Mouse (Mus musculus): ENCODE measurements around the gene Slc25a22. TPM values are rescaled to one million over a fixed set of nuclear protein-coding genes. Genes with fewer than 3 reads are reported as not detected.

Slc25a22 gene
- polyA plus RNA-seq, 1 experiment from 2014 or later, result 29.1 TPM

DNA sequence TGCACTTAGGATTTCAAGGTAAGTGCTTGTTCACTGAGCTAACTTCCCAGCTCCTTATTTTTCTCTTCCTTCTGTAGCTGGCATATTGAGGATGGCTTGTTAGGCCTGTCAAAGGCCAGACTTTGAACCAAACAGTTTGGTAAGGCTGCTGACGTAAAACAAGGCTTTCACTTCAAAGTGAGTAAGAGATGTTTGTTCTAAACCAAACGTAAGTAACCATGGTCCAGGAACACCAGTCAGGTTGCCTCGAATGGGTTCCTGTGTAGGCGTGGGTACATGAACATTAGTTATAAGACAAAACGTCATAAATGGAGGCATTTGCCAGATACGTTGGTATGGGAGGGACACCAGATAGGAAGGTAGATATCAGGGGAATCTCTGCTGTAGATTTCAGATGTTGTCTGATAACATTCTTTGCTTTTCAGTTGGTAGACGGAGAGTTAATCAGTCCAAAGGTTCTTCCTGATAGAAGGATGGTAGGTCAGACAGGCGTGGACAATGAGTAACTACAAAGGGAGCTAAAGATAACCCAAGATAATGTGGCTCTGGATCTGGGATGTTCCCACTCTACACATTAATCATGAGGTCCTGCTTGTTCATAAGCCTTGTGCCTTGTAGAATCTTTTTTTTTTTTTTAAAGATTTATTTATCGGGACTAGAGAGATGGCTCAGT, 17.5 kb downstream of the Slc25a22 start:
- 83% methylated on average over 9 of the region's 9 CpGs for WGBS
- Histone ChIP-seq H3K9me3 (ENCODE audit: control insufficient read depth, low read length) (no peaks in the 10 kb centered on the region), H3K9ac (ENCODE audit: low read depth, low read length) (no peak overlapping the region), H3K36me3 (ENCODE audit: control insufficient read depth, insufficient read depth, low read length) (no peaks in the 10 kb centered on the region), H3K4me3 (ENCODE audit: low read depth, low read length) (no peak overlapping the region), H3K4me1 (ENCODE audit: control insufficient read depth, insufficient read depth, low read length) (no peaks in the 10 kb centered on the region), H3K27me3 (replicated peaks; ENCODE audit: control insufficient read depth, insufficient read depth, low read length) (no peaks in the 10 kb centered on the region), H3K4me2 (ENCODE audit: low read depth, low read length) (no peak overlapping the region), H3K27ac (replicated peaks; ENCODE audit: low read depth, low read length) (no peak overlapping the region)
- DNase-seq (ENCODE audit: low spot score), result no peak
- ATAC-seq (ENCODE audit: low read depth), result no peak

DNA sequence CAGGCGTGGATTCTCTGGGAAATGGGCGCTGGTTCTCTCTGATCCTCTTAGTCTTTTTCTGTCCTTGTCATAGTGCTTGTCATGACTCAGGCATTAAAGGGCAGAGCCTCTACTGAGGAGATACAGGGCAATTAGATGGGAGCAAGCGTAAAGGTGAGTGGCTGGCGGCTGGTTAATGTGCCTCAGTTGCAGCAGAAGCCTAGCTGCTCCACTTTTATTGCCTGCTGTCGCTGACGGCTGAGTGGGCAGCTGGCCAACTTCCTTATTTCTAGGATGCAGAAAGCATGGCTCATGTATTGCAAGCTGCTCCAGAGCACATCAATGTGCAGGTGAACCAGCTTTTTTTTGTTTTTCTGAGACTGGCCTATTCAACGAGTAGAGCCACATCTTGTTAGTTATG, 18.7 kb downstream of the Slc25a22 start:
- no peak overlapping the region for H3K27ac ChIP-seq (replicated peaks; ENCODE audit: low read depth, low read length)
- H3K9me3 ChIP-seq (ENCODE audit: control insufficient read depth, low read length), result no peaks in the 10 kb centered on the region
- no peaks in the 10 kb centered on the region for H3K27me3 ChIP-seq (replicated peaks; ENCODE audit: control insufficient read depth, insufficient read depth, low read length)
- 77% methylated on average over 7 of the region's 7 CpGs for WGBS
- H3K36me3 ChIP-seq (ENCODE audit: control insufficient read depth, insufficient read depth, low read length), result no peaks in the 10 kb centered on the region
- H3K4me1 ChIP-seq (ENCODE audit: control insufficient read depth, insufficient read depth, low read length), result no peaks in the 10 kb centered on the region
- no peak overlapping the region for H3K4me3 ChIP-seq (ENCODE audit: low read depth, low read length)
- DNase-seq (ENCODE audit: low spot score) (peak; percentile 23), ATAC-seq (ENCODE audit: low read depth) (no peak)
- H3K9ac ChIP-seq (ENCODE audit: low read depth, low read length), result no peak overlapping the region
- no peak overlapping the region for H3K4me2 ChIP-seq (ENCODE audit: low read depth, low read length)

DNA sequence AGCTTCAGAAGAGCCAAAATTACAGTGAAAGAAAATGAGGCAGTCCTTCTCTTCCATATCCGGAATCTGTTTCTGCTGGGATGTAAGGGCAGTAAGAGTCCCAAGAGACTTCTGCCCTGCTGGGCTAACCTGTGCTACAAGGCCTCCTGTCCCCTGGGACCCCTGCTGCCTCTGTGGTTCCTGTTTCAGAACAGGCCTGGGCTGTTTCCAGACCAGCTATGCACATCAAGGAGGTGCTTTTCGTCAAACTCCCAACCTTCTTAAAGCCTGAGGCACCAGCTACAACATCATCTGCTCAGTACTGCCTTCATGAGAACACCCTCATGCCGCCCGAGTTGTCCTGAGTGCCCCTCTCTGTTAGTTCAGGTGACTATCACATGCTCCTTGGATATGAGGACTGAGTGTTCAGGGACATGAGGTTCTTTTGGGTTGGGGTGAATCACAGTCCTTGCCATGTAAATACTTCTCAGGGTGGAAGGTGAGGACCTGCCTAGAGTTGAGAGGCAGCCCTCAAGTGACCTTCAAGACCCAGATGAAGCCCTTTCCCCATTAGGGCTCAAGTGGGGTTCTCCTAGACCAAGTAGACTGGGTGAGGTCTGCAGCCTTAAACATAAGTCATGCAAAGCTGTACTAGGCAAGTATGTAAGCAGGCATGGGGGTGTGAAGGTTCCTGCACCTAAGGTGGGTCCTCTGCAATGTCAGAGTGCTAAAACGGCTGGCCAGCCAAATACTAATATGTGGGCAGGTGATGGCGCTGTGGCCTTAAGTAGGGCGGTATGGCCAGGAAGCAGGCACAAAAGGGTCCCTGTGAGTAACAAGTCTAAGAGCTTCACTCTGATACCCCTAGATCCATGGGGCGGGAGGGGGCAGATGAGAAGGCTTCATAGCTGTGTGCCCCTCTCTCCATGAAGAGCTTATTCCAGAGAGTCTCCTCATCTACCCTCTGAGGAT, 19.7 kb downstream of the Slc25a22 start:
- Histone ChIP-seq H3K4me3 (ENCODE audit: low read depth, low read length) (no peak overlapping the region), H3K36me3 (ENCODE audit: control insufficient read depth, insufficient read depth, low read length) (no peaks in the 10 kb centered on the region), H3K9me3 (ENCODE audit: control insufficient read depth, low read length) (no peaks in the 10 kb centered on the region), H3K4me1 (ENCODE audit: control insufficient read depth, insufficient read depth, low read length) (no peaks in the 10 kb centered on the region), H3K4me2 (ENCODE audit: low read depth, low read length) (no peak overlapping the region), H3K27me3 (replicated peaks; ENCODE audit: control insufficient read depth, insufficient read depth, low read length) (no peaks in the 10 kb centered on the region), H3K27ac (replicated peaks; ENCODE audit: low read depth, low read length) (no peak overlapping the region), H3K9ac (ENCODE audit: low read depth, low read length) (no peak overlapping the region)
- DNase-seq (ENCODE audit: low spot score), result no peak
- WGBS, result 69% methylated on average over 8 of the region's 8 CpGs
- ATAC-seq (ENCODE audit: low read depth), result no peak

DNA sequence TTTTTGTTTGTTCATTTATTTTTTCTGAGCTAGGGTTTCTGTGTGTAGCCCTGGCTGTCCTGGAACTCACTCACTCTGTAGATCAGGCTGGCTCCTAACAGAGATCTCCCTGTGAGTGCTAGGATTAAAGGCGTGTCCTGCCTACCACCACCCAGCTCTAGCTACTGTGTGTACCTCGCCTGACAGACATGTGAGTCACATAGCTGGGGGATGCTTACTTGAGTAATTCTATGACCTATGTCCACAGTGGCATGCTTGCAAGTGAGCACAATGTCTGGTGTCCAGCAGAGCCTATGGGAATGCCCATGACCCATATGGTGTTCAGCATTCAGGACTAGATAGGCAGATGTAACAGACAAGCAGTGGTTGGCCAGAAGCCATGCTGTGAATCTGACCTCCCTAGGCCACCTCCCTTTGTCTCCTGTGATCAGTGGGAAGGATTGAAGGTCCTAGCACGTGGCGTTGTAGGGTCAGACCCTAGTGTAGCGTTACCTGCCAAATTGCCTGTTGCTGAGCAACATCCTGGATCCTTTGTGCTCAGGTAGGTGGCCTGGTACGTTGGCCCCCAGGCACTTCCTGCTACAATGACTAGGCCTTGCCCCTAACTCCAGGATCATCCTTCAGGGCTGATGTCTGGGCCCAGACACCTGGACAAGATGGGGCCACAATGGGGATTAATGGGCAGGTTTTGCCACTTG, 21.4 kb downstream of the Slc25a22 start:
- ATAC-seq (ENCODE audit: low read depth), result no peak
- no peak overlapping the region for H3K4me3 ChIP-seq (ENCODE audit: low read depth, low read length)
- peaks cover 4% of the 10 kb centered on the region for H3K36me3 ChIP-seq (ENCODE audit: control insufficient read depth, insufficient read depth, low read length)
- H3K4me2 ChIP-seq (ENCODE audit: low read depth, low read length), result no peak overlapping the region
- no peaks in the 10 kb centered on the region for H3K9me3 ChIP-seq (ENCODE audit: control insufficient read depth, low read length)
- H3K27ac ChIP-seq (replicated peaks; ENCODE audit: low read depth, low read length), result no peak overlapping the region
- no peaks in the 10 kb centered on the region for H3K4me1 ChIP-seq (ENCODE audit: control insufficient read depth, insufficient read depth, low read length)
- WGBS, result 77% methylated on average over 6 of the region's 6 CpGs
- no peak for DNase-seq (ENCODE audit: low spot score)
- H3K9ac ChIP-seq (ENCODE audit: low read depth, low read length), result no peak overlapping the region
- H3K27me3 ChIP-seq (replicated peaks; ENCODE audit: control insufficient read depth, insufficient read depth, low read length), result no peaks in the 10 kb centered on the region

DNA sequence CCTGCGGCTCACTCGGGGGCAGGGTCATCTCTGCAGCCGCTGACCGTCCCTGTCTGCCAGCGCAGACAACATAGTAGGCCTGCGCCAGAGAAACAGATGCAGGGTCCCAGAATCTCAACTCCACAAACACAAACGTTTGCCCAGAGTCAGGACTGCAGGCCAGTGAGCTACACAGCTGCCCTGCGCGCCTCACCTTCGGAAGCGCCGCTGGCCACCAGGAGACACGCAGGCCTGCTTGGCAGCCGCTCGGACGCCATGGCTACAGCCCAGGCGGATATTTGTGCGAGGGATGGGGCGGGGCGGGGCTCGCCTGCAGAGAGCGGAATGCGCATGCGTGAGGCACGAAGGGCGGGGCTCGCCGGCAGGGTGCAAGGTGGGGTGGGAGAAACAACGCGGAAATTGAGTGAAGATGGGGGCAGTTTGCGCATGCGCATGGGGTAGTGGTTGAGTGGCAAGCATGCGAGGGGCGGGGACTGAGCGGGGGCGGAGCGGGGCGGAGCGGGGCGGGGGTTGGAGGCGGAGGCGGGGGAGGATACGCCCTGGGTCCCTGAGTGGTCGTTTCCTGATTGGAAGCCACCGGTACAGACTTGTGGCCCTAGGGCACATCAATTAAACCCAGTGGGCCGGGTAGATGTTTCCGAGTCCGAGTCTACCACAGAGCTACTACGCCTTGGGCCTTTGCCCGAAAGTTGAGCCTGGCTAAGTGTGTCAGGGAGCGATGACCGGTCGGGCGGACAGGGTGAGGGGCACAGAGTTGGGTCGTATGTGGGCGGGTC, 23.7 kb downstream of the Slc25a22 start, which contains the start of gene Gatd1:
Gene Gatd1 (minus strand): TSS at position 328 of the 776 bp plus-strand sequence.
- peak within 1 kb of the TSS; percentile 92 for H3K9ac ChIP-seq (ENCODE audit: low read depth, low read length)
- WGBS, result 0% methylated on average over 36 of the region's 56 CpGs
- H3K4me2 ChIP-seq (ENCODE audit: low read depth, low read length), result peak within 1 kb of the TSS; percentile 92
- H3K4me1 ChIP-seq (ENCODE audit: control insufficient read depth, insufficient read depth, low read length), result no peaks in the 10 kb centered on the region
- H3K36me3 ChIP-seq (ENCODE audit: control insufficient read depth, insufficient read depth, low read length), result peaks cover 27% of the 10 kb centered on the region
- peak within 1 kb of the TSS; percentile 78 for H3K27ac ChIP-seq (replicated peaks; ENCODE audit: low read depth, low read length)
- peak within 1 kb of the TSS; percentile 86 for H3K4me3 ChIP-seq (ENCODE audit: low read depth, low read length)
- DNase-seq (ENCODE audit: low spot score), result peak; percentile 99
- no peaks in the 10 kb centered on the region for H3K27me3 ChIP-seq (replicated peaks; ENCODE audit: control insufficient read depth, insufficient read depth, low read length)
- peak; percentile 93 for ATAC-seq (ENCODE audit: low read depth)
- H3K9me3 ChIP-seq (ENCODE audit: control insufficient read depth, low read length), result no peaks in the 10 kb centered on the region

DNA sequence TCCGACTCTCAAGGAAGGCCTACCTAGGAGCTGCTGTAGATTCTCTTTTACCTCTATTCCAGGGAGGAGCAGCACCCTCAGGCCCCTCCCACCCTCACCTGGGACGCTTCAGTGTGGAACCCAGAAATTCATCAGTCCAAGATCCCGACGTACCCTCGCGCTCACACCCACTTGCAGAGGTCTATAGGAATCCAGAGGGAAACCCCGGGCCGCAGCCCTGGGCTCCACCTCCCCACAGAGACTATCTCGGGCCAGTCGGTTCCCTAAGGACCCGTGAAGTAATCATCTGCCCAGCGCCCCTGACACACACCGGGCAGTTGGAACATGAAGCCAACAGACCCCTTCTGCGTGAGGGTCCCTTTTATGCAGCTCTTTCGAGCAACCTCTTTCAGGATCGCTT, 24.4 kb downstream of the Slc25a22 start:
- H3K36me3 ChIP-seq (ENCODE audit: control insufficient read depth, insufficient read depth, low read length), result peaks cover 33% of the 10 kb centered on the region
- peak overlapping the region; percentile 86 for H3K4me3 ChIP-seq (ENCODE audit: low read depth, low read length)
- DNase-seq (ENCODE audit: low spot score) (peak; percentile 33), ATAC-seq (ENCODE audit: low read depth) (no peak)
- H3K9me3 ChIP-seq (ENCODE audit: control insufficient read depth, low read length), result no peaks in the 10 kb centered on the region
- H3K27ac ChIP-seq (replicated peaks; ENCODE audit: low read depth, low read length), result peak overlapping the region; percentile 78
- no peaks in the 10 kb centered on the region for H3K4me1 ChIP-seq (ENCODE audit: control insufficient read depth, insufficient read depth, low read length)
- 3% methylated on average over 16 of the region's 16 CpGs for WGBS
- H3K4me2 ChIP-seq (ENCODE audit: low read depth, low read length), result peak overlapping the region; percentile 92
- no peaks in the 10 kb centered on the region for H3K27me3 ChIP-seq (replicated peaks; ENCODE audit: control insufficient read depth, insufficient read depth, low read length)
- peak overlapping the region; percentile 92 for H3K9ac ChIP-seq (ENCODE audit: low read depth, low read length)

DNA sequence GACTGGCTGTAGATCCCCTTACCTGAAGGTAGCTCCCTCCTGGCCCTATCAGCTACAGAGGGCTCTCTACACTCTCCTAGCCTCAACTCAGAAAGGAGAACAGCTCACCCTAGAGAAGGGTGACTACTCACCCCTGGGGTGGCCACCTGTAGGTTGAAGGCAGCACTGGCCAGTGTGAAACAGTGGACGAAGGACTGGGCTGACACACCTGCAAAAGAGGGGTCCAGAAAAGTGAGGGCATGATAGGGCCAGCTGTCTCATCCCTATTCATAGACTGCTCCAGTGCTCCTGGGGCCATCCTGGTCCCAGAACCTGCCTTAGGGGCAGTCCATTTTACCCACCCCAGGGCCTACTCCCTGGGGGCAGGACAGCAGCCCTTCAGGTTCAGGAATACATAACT, 26.0 kb downstream of the Slc25a22 start:
- Histone ChIP-seq H3K9me3 (ENCODE audit: control insufficient read depth, low read length) (no peaks in the 10 kb centered on the region), H3K27ac (replicated peaks; ENCODE audit: low read depth, low read length) (no peak overlapping the region), H3K27me3 (replicated peaks; ENCODE audit: control insufficient read depth, insufficient read depth, low read length) (no peaks in the 10 kb centered on the region), H3K4me3 (ENCODE audit: low read depth, low read length) (no peak overlapping the region), H3K4me2 (ENCODE audit: low read depth, low read length) (no peak overlapping the region), H3K36me3 (ENCODE audit: control insufficient read depth, insufficient read depth, low read length) (peaks cover 38% of the 10 kb centered on the region), H3K4me1 (ENCODE audit: control insufficient read depth, insufficient read depth, low read length) (no peaks in the 10 kb centered on the region), H3K9ac (ENCODE audit: low read depth, low read length) (no peak overlapping the region)
- DNase-seq (ENCODE audit: low spot score) (no peak), ATAC-seq (ENCODE audit: low read depth) (no peak)
- 100% methylated on average over 1 of the region's 1 CpGs for WGBS

DNA sequence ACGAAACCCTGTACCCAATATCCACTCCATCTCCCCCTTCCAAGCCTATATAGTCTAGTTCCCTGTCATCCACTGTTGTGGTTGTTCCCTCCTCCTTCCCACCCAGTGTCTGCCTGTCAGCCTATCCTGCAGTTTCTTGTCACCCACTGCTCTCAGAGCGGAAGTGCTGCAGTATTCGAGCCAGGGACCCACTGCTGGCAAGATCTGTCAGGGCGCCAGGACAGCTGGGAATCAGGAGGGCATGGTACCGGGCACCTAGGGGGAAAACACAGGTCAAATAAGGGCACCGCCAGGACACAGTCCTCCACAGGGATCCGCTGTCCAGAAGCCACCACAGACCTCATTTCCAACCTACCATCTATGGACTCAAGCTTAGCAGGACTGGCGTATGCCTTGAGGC, 27.1 kb downstream of the Slc25a22 start:
- no peak for DNase-seq (ENCODE audit: low spot score)
- Histone ChIP-seq H3K4me2 (ENCODE audit: low read depth, low read length) (no peak overlapping the region), H3K9me3 (ENCODE audit: control insufficient read depth, low read length) (no peaks in the 10 kb centered on the region), H3K36me3 (ENCODE audit: control insufficient read depth, insufficient read depth, low read length) (peaks cover 38% of the 10 kb centered on the region), H3K4me3 (ENCODE audit: low read depth, low read length) (no peak overlapping the region), H3K27ac (replicated peaks; ENCODE audit: low read depth, low read length) (no peak overlapping the region), H3K27me3 (replicated peaks; ENCODE audit: control insufficient read depth, insufficient read depth, low read length) (no peaks in the 10 kb centered on the region), H3K9ac (ENCODE audit: low read depth, low read length) (no peak overlapping the region), H3K4me1 (ENCODE audit: control insufficient read depth, insufficient read depth, low read length) (no peaks in the 10 kb centered on the region)
- 92% methylated on average over 8 of the region's 8 CpGs for WGBS
- no peak for ATAC-seq (ENCODE audit: low read depth)

Measured in embryonic facial prominence, embryonic 14.5 days (tissue).